Mouse (Mus musculus): ENCODE data around the gene Macrod2. TPM values are rescaled to one million over a fixed set of nuclear protein-coding genes. Genes with fewer than 3 reads are reported as not detected.

Gene Macrod2
- polyA plus RNA-seq, 1 experiment from 2014 or later: 32.9 TPM

- no peaks in the 10 kb centered on the region for H3K4me1 ChIP-seq (ENCODE audit: control insufficient read depth, insufficient read depth, low read length)
- H3K9me3 ChIP-seq (ENCODE audit: control insufficient read depth, low read length): no peaks in the 10 kb centered on the region
- no peak for ATAC-seq
- H3K27me3 ChIP-seq (replicated peaks; ENCODE audit: control insufficient read depth, insufficient read depth, low read length): no peaks in the 10 kb centered on the region
- no peak overlapping the region for H3K9ac ChIP-seq (ENCODE audit: low read depth, low read length)
- 69% methylated on average over 7 of the region's 7 CpGs for WGBS
- H3K36me3 ChIP-seq (ENCODE audit: control insufficient read depth, insufficient read depth, low read length): no peaks in the 10 kb centered on the region
- H3K27ac ChIP-seq (ENCODE audit: low read length): no peak overlapping the region
- no peak overlapping the region for H3K4me2 ChIP-seq (ENCODE audit: low read depth, low read length)
- H3K4me3 ChIP-seq (ENCODE audit: low read length): no peak overlapping the region
These were observed 1934.7 kb downstream of the Macrod2 start for GRCm38 (mm10) chr2:142329761-142330160.

GRCm38 (mm10) chr2:142334441-142335102, 1939.5 kb downstream of the Macrod2 start:
- Histone ChIP-seq H3K27me3 (replicated peaks; ENCODE audit: control insufficient read depth, insufficient read depth, low read length) (no peaks in the 10 kb centered on the region), H3K9me3 (ENCODE audit: control insufficient read depth, low read length) (no peaks in the 10 kb centered on the region), H3K9ac (ENCODE audit: low read depth, low read length) (no peak overlapping the region), H3K4me2 (ENCODE audit: low read depth, low read length) (no peak overlapping the region), H3K4me1 (ENCODE audit: control insufficient read depth, insufficient read depth, low read length) (no peaks in the 10 kb centered on the region), H3K27ac (ENCODE audit: low read length) (no peak overlapping the region), H3K4me3 (ENCODE audit: low read length) (no peak overlapping the region), H3K36me3 (ENCODE audit: control insufficient read depth, insufficient read depth, low read length) (no peaks in the 10 kb centered on the region)
- 16% methylated on average over 7 of the region's 7 CpGs for WGBS
- no peak for ATAC-seq

- ATAC-seq: no peak
- Histone ChIP-seq H3K36me3 (ENCODE audit: control insufficient read depth, insufficient read depth, low read length) (no peaks in the 10 kb centered on the region), H3K27me3 (replicated peaks; ENCODE audit: control insufficient read depth, insufficient read depth, low read length) (no peaks in the 10 kb centered on the region), H3K4me1 (ENCODE audit: control insufficient read depth, insufficient read depth, low read length) (no peaks in the 10 kb centered on the region), H3K4me3 (ENCODE audit: low read length) (no peak overlapping the region), H3K9me3 (ENCODE audit: control insufficient read depth, low read length) (no peaks in the 10 kb centered on the region), H3K9ac (ENCODE audit: low read depth, low read length) (no peak overlapping the region), H3K4me2 (ENCODE audit: low read depth, low read length) (no peak overlapping the region), H3K27ac (ENCODE audit: low read length) (no peak overlapping the region)
- 55% methylated on average over 10 of the region's 10 CpGs for WGBS
These were observed 1940.2 kb downstream of the Macrod2 start for GRCm38 (mm10) chr2:142335103-142335999.

GRCm38 (mm10) chr2:142344021-142344420, 1948.9 kb downstream of the Macrod2 start:
- Histone ChIP-seq H3K27me3 (replicated peaks; ENCODE audit: control insufficient read depth, insufficient read depth, low read length) (no peaks in the 10 kb centered on the region), H3K4me2 (ENCODE audit: low read depth, low read length) (no peak overlapping the region)
- ATAC-seq: no peak

GRCm38 (mm10) chr2:142344758-142345157, 1949.6 kb downstream of the Macrod2 start:
- no peak for ATAC-seq
- no peak overlapping the region for H3K4me2 ChIP-seq (ENCODE audit: low read depth, low read length)
- H3K36me3 ChIP-seq (ENCODE audit: control insufficient read depth, insufficient read depth, low read length): no peaks in the 10 kb centered on the region
- no peak overlapping the region for H3K27ac ChIP-seq (ENCODE audit: low read length)
- no peaks in the 10 kb centered on the region for H3K27me3 ChIP-seq (replicated peaks; ENCODE audit: control insufficient read depth, insufficient read depth, low read length)
- WGBS: 87% methylated on average over 2 of the region's 2 CpGs
- no peak overlapping the region for H3K9ac ChIP-seq (ENCODE audit: low read depth, low read length)
- H3K9me3 ChIP-seq (ENCODE audit: control insufficient read depth, low read length): no peaks in the 10 kb centered on the region
- no peak overlapping the region for H3K4me3 ChIP-seq (ENCODE audit: low read length)
- H3K4me1 ChIP-seq (ENCODE audit: control insufficient read depth, insufficient read depth, low read length): no peaks in the 10 kb centered on the region

More at GRCm38 (mm10) chr2:142344021-142344420, 1948.9 kb downstream of the Macrod2 start:
- H3K4me3 ChIP-seq (ENCODE audit: low read length): no peak overlapping the region
- no peaks in the 10 kb centered on the region for H3K36me3 ChIP-seq (ENCODE audit: control insufficient read depth, insufficient read depth, low read length)
- H3K9ac ChIP-seq (ENCODE audit: low read depth, low read length): no peak overlapping the region
- 48% methylated on average over 1 of the region's 2 CpGs for WGBS
- no peaks in the 10 kb centered on the region for H3K4me1 ChIP-seq (ENCODE audit: control insufficient read depth, insufficient read depth, low read length)
- H3K27ac ChIP-seq (ENCODE audit: low read length): no peak overlapping the region
- no peaks in the 10 kb centered on the region for H3K9me3 ChIP-seq (ENCODE audit: control insufficient read depth, low read length)

- no peaks in the 10 kb centered on the region for H3K4me1 ChIP-seq (ENCODE audit: control insufficient read depth, insufficient read depth, low read length)
- H3K27ac ChIP-seq (ENCODE audit: low read length): no peak overlapping the region
- no peak overlapping the region for H3K4me2 ChIP-seq (ENCODE audit: low read depth, low read length)
- no peak overlapping the region for H3K9ac ChIP-seq (ENCODE audit: low read depth, low read length)
- no peaks in the 10 kb centered on the region for H3K36me3 ChIP-seq (ENCODE audit: control insufficient read depth, insufficient read depth, low read length)
- H3K9me3 ChIP-seq (ENCODE audit: control insufficient read depth, low read length): no peaks in the 10 kb centered on the region
- no peak for ATAC-seq
- H3K4me3 ChIP-seq (ENCODE audit: low read length): no peak overlapping the region
- no peaks in the 10 kb centered on the region for H3K27me3 ChIP-seq (replicated peaks; ENCODE audit: control insufficient read depth, insufficient read depth, low read length)
These were observed 1954.7 kb downstream of the Macrod2 start for GRCm38 (mm10) chr2:142349805-142350204.

- Histone ChIP-seq H3K36me3 (ENCODE audit: control insufficient read depth, insufficient read depth, low read length) (no peaks in the 10 kb centered on the region), H3K27me3 (replicated peaks; ENCODE audit: control insufficient read depth, insufficient read depth, low read length) (no peaks in the 10 kb centered on the region), H3K9me3 (ENCODE audit: control insufficient read depth, low read length) (no peaks in the 10 kb centered on the region), H3K27ac (ENCODE audit: low read length) (no peak overlapping the region), H3K4me1 (ENCODE audit: control insufficient read depth, insufficient read depth, low read length) (no peaks in the 10 kb centered on the region), H3K9ac (ENCODE audit: low read depth, low read length) (no peak overlapping the region), H3K4me3 (ENCODE audit: low read length) (no peak overlapping the region), H3K4me2 (ENCODE audit: low read depth, low read length) (no peak overlapping the region)
- 20% methylated on average over 5 of the region's 5 CpGs for WGBS
- ATAC-seq: no peak
These were observed 1967.8 kb downstream of the Macrod2 start for GRCm38 (mm10) chr2:142362888-142363287.

GRCm38 (mm10) chr2:142373978-142374377, 1978.9 kb downstream of the Macrod2 start:
- Histone ChIP-seq H3K4me1 (ENCODE audit: control insufficient read depth, insufficient read depth, low read length) (no peaks in the 10 kb centered on the region), H3K27me3 (replicated peaks; ENCODE audit: control insufficient read depth, insufficient read depth, low read length) (no peaks in the 10 kb centered on the region)
- WGBS: 16% methylated on average over 3 of the region's 3 CpGs

GRCm38 (mm10) chr2:142380563-142380962, 1985.5 kb downstream of the Macrod2 start:
- no peaks in the 10 kb centered on the region for H3K27me3 ChIP-seq (replicated peaks; ENCODE audit: control insufficient read depth, insufficient read depth, low read length)
- no peaks in the 10 kb centered on the region for H3K9me3 ChIP-seq (ENCODE audit: control insufficient read depth, low read length)
- WGBS: 82% methylated on average over 2 of the region's 2 CpGs
- H3K4me2 ChIP-seq (ENCODE audit: low read depth, low read length): no peak overlapping the region
- H3K36me3 ChIP-seq (ENCODE audit: control insufficient read depth, insufficient read depth, low read length): no peaks in the 10 kb centered on the region
- no peak overlapping the region for H3K4me3 ChIP-seq (ENCODE audit: low read length)
- no peak overlapping the region for H3K27ac ChIP-seq (ENCODE audit: low read length)
- H3K9ac ChIP-seq (ENCODE audit: low read depth, low read length): no peak overlapping the region
- no peak for ATAC-seq
- H3K4me1 ChIP-seq (ENCODE audit: control insufficient read depth, insufficient read depth, low read length): no peaks in the 10 kb centered on the region

More at GRCm38 (mm10) chr2:142373978-142374377, 1978.9 kb downstream of the Macrod2 start:
- Histone ChIP-seq H3K4me2 (ENCODE audit: low read depth, low read length) (no peak overlapping the region), H3K27ac (ENCODE audit: low read length) (no peak overlapping the region), H3K4me3 (ENCODE audit: low read length) (no peak overlapping the region), H3K9ac (ENCODE audit: low read depth, low read length) (no peak overlapping the region), H3K9me3 (ENCODE audit: control insufficient read depth, low read length) (no peaks in the 10 kb centered on the region), H3K36me3 (ENCODE audit: control insufficient read depth, insufficient read depth, low read length) (no peaks in the 10 kb centered on the region)
- no peak for ATAC-seq

Data from intestine, embryonic 16.5 days (tissue).